Mouse (Mus musculus): ENCODE results near the gene Olfr1463.

- TF ChIP-seq MAX (IDR thresholded peaks at IDR 0.05) (no peak), CTCF (IDR thresholded peaks at IDR 0.05; ENCODE audit: control insufficient read depth, insufficient read depth, insufficient read length) (no peak), MYOD1 (IDR thresholded peaks at IDR 0.05; ENCODE audit: control insufficient read depth, insufficient read length, low read depth) (no peak)
Measured at GRCm38 (mm10) chr19:13185434-13185833, 45.7 kb upstream of the Olfr1463 start, which contains the start of gene Olfr1462.

Data from C2C12 (cell line).